Mouse (Mus musculus): ENCODE results near the gene Ranbp9.

DNA sequence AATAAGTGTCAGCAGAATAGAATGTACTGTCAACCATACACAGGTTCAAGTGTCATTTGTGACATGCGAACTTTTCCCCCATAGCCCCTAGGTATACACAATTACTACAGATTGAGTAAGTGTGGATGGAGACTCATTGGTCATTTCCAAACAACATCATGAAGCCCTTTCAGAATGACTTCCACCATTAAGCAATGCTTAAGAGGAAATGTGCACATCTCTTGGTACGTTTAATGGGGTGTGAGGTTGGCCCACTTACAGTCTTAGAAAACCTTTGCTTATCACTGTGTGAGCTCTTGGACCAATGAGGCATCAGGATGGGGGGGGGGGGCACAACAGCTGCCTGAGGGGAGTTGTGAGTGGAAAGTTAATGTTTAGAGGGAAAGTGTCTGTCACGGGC lies 24.7 kb upstream of the Ranbp9 start:
- TF ChIP-seq POLR2A (IDR thresholded peaks at IDR 0.05; ENCODE audit: borderline replicate concordance, low read depth, low read length), result no peak
- TF ChIP-seq CTCF (IDR thresholded peaks at IDR 0.05; ENCODE audit: low read depth, low read length), result no peak
